Mouse (Mus musculus): ENCODE measurements around the gene Synrg. TPM values are rescaled to one million over a fixed set of nuclear protein-coding genes. Genes with fewer than 3 reads are reported as not detected.

The Synrg gene
- polyA plus RNA-seq, 1 experiment from 2014 or later, result 7.2 TPM

GRCm38 (mm10) chr11:83994481-83994880 is 30.3 kb downstream of the Synrg start:
- Histone ChIP-seq H3K27me3 (ENCODE audit: control insufficient read depth, insufficient read depth, low read length) (no peaks in the 10 kb centered on the region), H3K4me2 (replicated peaks; ENCODE audit: low read depth) (no peak overlapping the region), H3K4me1 (replicated peaks; ENCODE audit: control insufficient read depth, insufficient read depth) (no peaks in the 10 kb centered on the region), H3K9me3 (ENCODE audit: control insufficient read depth, low read length) (no peaks in the 10 kb centered on the region), H3K27ac (replicated peaks) (no peak overlapping the region), H3K9ac (ENCODE audit: low read length) (no peak overlapping the region), H3K4me3 (ENCODE audit: low read depth, low read length) (no peak overlapping the region), H3K36me3 (ENCODE audit: control insufficient read depth, insufficient read depth, low read length) (peaks cover 11% of the 10 kb centered on the region)
- ATAC-seq (ENCODE audit: low FRiP score, low TSS enrichment) (no peak), DNase-seq (ENCODE audit: low spot score) (no peak)
- 76% methylated on average over 3 of the region's 3 CpGs for WGBS
- no peak for TF ChIP-seq CTCF (IDR thresholded peaks at IDR 0.05; ENCODE audit: low read depth)
- TF ChIP-seq EP300 (optimal IDR thresholded peaks at IDR 0.05), result no peak

GRCm38 (mm10) chr11:83995535-83995950 is 31.3 kb downstream of the Synrg start:
- 81% methylated on average over 2 of the region's 2 CpGs for WGBS
- ATAC-seq (ENCODE audit: low FRiP score, low TSS enrichment) (no peak), DNase-seq (ENCODE audit: low spot score) (no peak)
- H3K9ac ChIP-seq (ENCODE audit: low read length), result no peak overlapping the region
- no peaks in the 10 kb centered on the region for H3K27me3 ChIP-seq (ENCODE audit: control insufficient read depth, insufficient read depth, low read length)
- TF ChIP-seq EP300 (optimal IDR thresholded peaks at IDR 0.05) (no peak), CTCF (IDR thresholded peaks at IDR 0.05; ENCODE audit: low read depth) (no peak)
- H3K27ac ChIP-seq (replicated peaks), result no peak overlapping the region
- H3K4me3 ChIP-seq (ENCODE audit: low read depth, low read length), result no peak overlapping the region
- no peaks in the 10 kb centered on the region for H3K4me1 ChIP-seq (replicated peaks; ENCODE audit: control insufficient read depth, insufficient read depth)
- peaks cover 9% of the 10 kb centered on the region for H3K36me3 ChIP-seq (ENCODE audit: control insufficient read depth, insufficient read depth, low read length)
- no peak overlapping the region for H3K4me2 ChIP-seq (replicated peaks; ENCODE audit: low read depth)
- no peaks in the 10 kb centered on the region for H3K9me3 ChIP-seq (ENCODE audit: control insufficient read depth, low read length)

DNA sequence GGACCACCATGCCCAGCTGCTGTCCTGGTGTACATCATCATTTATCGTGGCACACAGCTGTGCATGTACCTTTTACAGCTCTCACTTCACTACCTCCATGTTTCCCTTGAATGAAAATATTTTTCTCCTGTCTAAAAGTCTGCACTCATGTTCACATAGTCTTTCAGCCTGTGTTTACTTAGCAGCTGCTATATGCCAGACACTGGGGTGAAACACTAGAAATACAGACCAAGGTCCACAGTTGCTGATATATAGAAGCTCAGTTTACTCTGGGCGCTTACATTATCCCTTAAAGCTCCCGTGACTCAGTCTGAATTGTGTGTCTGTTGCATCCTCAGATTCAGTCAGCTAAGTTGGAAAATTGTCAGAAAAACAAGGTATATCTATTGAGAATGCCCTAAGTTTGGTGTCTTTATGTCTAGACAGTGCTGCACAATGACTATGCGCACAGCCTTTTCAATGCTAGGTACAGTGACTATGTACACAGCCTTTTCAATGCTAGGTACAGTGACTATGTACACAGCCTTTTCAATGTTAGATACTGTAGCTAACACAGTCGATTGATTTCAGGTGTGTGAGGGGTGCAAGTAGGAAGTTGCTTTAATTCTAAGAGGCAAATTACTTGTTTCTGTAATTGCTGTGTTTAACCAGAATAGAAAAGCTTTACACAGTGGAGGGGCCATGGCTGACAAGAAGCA is 33.1 kb downstream of the Synrg start:
- peaks cover 6% of the 10 kb centered on the region; the same call in 1 of the 2 replicates for H3K36me3 ChIP-seq (ENCODE audit: control insufficient read depth, insufficient read depth, low read length)
- no peak overlapping the region for H3K9ac ChIP-seq (ENCODE audit: low read length)
- H3K27ac ChIP-seq (replicated peaks), result peak overlapping the region; percentile 53; the same call in 1 of the 2 replicates
- DNase-seq (ENCODE audit: low spot score) (peak; percentile 30), ATAC-seq (ENCODE audit: low FRiP score, low TSS enrichment) (peak; percentile 84)
- H3K4me2 ChIP-seq (replicated peaks; ENCODE audit: low read depth), result no peak overlapping the region
- H3K4me3 ChIP-seq (ENCODE audit: low read depth, low read length), result no peak overlapping the region
- TF ChIP-seq CTCF (IDR thresholded peaks at IDR 0.05; ENCODE audit: low read depth) (no peak), EP300 (optimal IDR thresholded peaks at IDR 0.05) (no peak)
- no peaks in the 10 kb centered on the region for H3K27me3 ChIP-seq (ENCODE audit: control insufficient read depth, insufficient read depth, low read length)
- H3K9me3 ChIP-seq (ENCODE audit: control insufficient read depth, low read length), result no peaks in the 10 kb centered on the region
- no peaks in the 10 kb centered on the region for H3K4me1 ChIP-seq (replicated peaks; ENCODE audit: control insufficient read depth, insufficient read depth)
- WGBS, result 58% methylated on average over 5 of the region's 5 CpGs

DNA sequence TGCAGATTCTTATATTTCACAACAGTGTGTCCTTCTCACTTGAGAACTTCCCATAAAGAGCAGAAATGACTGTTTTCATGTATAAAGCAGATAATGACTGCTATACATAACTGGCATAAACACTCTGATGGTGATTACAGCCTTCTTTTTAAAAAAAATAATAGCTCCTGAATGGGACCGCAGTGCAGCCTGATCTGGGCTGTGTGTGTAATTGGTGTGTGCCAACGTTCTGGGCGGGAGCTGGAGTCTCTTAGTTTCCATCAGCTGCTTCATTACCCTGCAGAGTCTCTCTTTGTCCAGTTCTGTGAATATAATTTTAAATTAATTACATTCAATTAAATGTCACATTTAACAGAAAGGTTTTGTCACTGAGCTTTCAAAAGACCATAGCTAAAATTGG is 34.8 kb downstream of the Synrg start:
- Histone ChIP-seq H3K4me1 (replicated peaks; ENCODE audit: control insufficient read depth, insufficient read depth) (no peaks in the 10 kb centered on the region), H3K4me3 (ENCODE audit: low read depth, low read length) (no peak overlapping the region), H3K9me3 (ENCODE audit: control insufficient read depth, low read length) (no peaks in the 10 kb centered on the region), H3K36me3 (ENCODE audit: control insufficient read depth, insufficient read depth, low read length) (peaks cover 6% of the 10 kb centered on the region; the same call in 1 of the 2 replicates), H3K27me3 (ENCODE audit: control insufficient read depth, insufficient read depth, low read length) (no peaks in the 10 kb centered on the region), H3K27ac (replicated peaks) (no peak overlapping the region), H3K4me2 (replicated peaks; ENCODE audit: low read depth) (no peak overlapping the region), H3K9ac (ENCODE audit: low read length) (no peak overlapping the region)
- no peak for ATAC-seq (ENCODE audit: low FRiP score, low TSS enrichment)
- WGBS, result 89% methylated on average over 3 of the region's 3 CpGs
- DNase-seq (ENCODE audit: low spot score), result no peak
- TF ChIP-seq CTCF (IDR thresholded peaks at IDR 0.05; ENCODE audit: low read depth) (no peak), EP300 (optimal IDR thresholded peaks at IDR 0.05) (no peak)

GRCm38 (mm10) chr11:83999411-83999915 is 35.2 kb downstream of the Synrg start:
- Histone ChIP-seq H3K4me3 (ENCODE audit: low read depth, low read length) (no peak overlapping the region), H3K9ac (ENCODE audit: low read length) (no peak overlapping the region), H3K27me3 (ENCODE audit: control insufficient read depth, insufficient read depth, low read length) (no peaks in the 10 kb centered on the region), H3K36me3 (ENCODE audit: control insufficient read depth, insufficient read depth, low read length) (peaks cover 6% of the 10 kb centered on the region; the same call in 1 of the 2 replicates), H3K4me1 (replicated peaks; ENCODE audit: control insufficient read depth, insufficient read depth) (no peaks in the 10 kb centered on the region), H3K9me3 (ENCODE audit: control insufficient read depth, low read length) (no peaks in the 10 kb centered on the region), H3K27ac (replicated peaks) (no peak overlapping the region), H3K4me2 (replicated peaks; ENCODE audit: low read depth) (no peak overlapping the region)
- WGBS, result 90% methylated on average over 4 of the region's 4 CpGs
- ATAC-seq (ENCODE audit: low FRiP score, low TSS enrichment) (no peak), DNase-seq (ENCODE audit: low spot score) (no peak)
- TF ChIP-seq CTCF (IDR thresholded peaks at IDR 0.05; ENCODE audit: low read depth) (no peak), EP300 (optimal IDR thresholded peaks at IDR 0.05) (no peak)

DNA sequence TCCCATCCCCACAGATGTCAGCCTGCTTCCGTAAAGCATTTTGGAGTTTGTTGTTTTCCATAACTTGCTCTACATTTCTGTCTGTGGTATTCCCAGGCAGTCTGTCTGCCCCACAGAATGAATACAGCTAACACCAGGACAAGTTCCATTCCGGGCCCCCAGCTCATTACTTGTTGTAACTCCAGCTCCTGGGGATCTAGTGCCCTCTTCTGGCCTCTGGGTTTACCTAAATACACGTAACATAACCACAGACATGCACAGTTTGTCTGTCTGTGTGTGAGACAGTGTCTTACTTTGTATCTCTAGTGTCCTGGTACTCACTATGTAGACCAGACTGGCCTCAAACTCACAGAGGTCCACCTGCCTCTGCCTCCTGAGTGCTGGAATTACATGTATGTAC is 37.0 kb downstream of the Synrg start:
- whole genome bisulfite sequencing, result 93% methylated on average over 3 of the region's 3 CpGs
- H3K27ac ChIP-seq (replicated peaks), result no peak overlapping the region
- no peaks in the 10 kb centered on the region for H3K9me3 ChIP-seq (ENCODE audit: control insufficient read depth, low read length)
- ATAC-seq (ENCODE audit: low FRiP score, low TSS enrichment), result no peak
- no peak for DNase-seq (ENCODE audit: low spot score)
- no peaks in the 10 kb centered on the region for H3K4me1 ChIP-seq (replicated peaks; ENCODE audit: control insufficient read depth, insufficient read depth)
- TF ChIP-seq CTCF (IDR thresholded peaks at IDR 0.05; ENCODE audit: low read depth) (peak; percentile 49), EP300 (optimal IDR thresholded peaks at IDR 0.05) (no peak)
- H3K9ac ChIP-seq (ENCODE audit: low read length), result no peak overlapping the region
- H3K4me2 ChIP-seq (replicated peaks; ENCODE audit: low read depth), result no peak overlapping the region
- no peak overlapping the region for H3K4me3 ChIP-seq (ENCODE audit: low read depth, low read length)
- H3K36me3 ChIP-seq (ENCODE audit: control insufficient read depth, insufficient read depth, low read length), result peaks cover 3% of the 10 kb centered on the region; the same call in 1 of the 2 replicates
- no peaks in the 10 kb centered on the region for H3K27me3 ChIP-seq (ENCODE audit: control insufficient read depth, insufficient read depth, low read length)
